Mouse (Mus musculus): ENCODE results near the gene Efhd1.

Efhd1 gene

GRCm38 (mm10) chr1:87309621-87310020, 45.5 kb downstream of the Efhd1 start:
- DNase-seq (ENCODE audit: low read depth) = no peak

- DNase-seq (ENCODE audit: low read depth) = no peak
These were observed 48.5 kb downstream of the Efhd1 start for GRCm38 (mm10) chr1:87312681-87313080.

GRCm38 (mm10) chr1:87313116-87313515, 49.0 kb downstream of the Efhd1 start:
- no peak for DNase-seq (ENCODE audit: low read depth)

- no peak for DNase-seq (ENCODE audit: low read depth)
These were observed 49.8 kb downstream of the Efhd1 start for GRCm38 (mm10) chr1:87313843-87314570.

GRCm38 (mm10) chr1:87315431-87315830, 51.3 kb downstream of the Efhd1 start:
- no peak for DNase-seq (ENCODE audit: low read depth)

- DNase-seq (ENCODE audit: low read depth) = no peak
These were observed 51.7 kb downstream of the Efhd1 start for GRCm38 (mm10) chr1:87315894-87316293.

- DNase-seq (ENCODE audit: low read depth) = no peak
These were observed 52.5 kb downstream of the Efhd1 start for GRCm38 (mm10) chr1:87316672-87317071.

- no peak for DNase-seq (ENCODE audit: low read depth)
These were observed 56.9 kb downstream of the Efhd1 start for GRCm38 (mm10) chr1:87321071-87321470.

GRCm38 (mm10) chr1:87322778-87323177, 58.6 kb downstream of the Efhd1 start:
- no peak for DNase-seq (ENCODE audit: low read depth)

GRCm38 (mm10) chr1:87324649-87325048, 60.5 kb downstream of the Efhd1 start:
- no peak for DNase-seq (ENCODE audit: low read depth)

GRCm38 (mm10) chr1:87326742-87327163, 62.6 kb downstream of the Efhd1 start, which contains the start of gene Gigyf2:
Gene Gigyf2, plus strand, starts transcription at chr1:87326998.
- DNase-seq (ENCODE audit: low read depth) = peak; percentile 97

- DNase-seq (ENCODE audit: low read depth) = peak; percentile 56
These were observed 63.1 kb downstream of the Efhd1 start for GRCm38 (mm10) chr1:87327165-87327861.

GRCm38 (mm10) chr1:87331774-87332173, 67.6 kb downstream of the Efhd1 start:
- no peak for DNase-seq (ENCODE audit: low read depth)

GRCm38 (mm10) chr1:87350576-87350975, 86.4 kb downstream of the Efhd1 start:
- DNase-seq (ENCODE audit: low read depth) = no peak

- DNase-seq (ENCODE audit: low read depth) = no peak
These were observed 96.1 kb downstream of the Efhd1 start for GRCm38 (mm10) chr1:87360276-87360675.

Data from induced T-regulatory cell, adult 2 months (primary cell).